Mouse (Mus musculus) liver, embryonic 16.5 days (tissue): ENCODE results near the gene Ube2j1. TPM values are rescaled to one million over a fixed set of nuclear protein-coding genes. Genes with fewer than 3 reads are reported as not detected.

ENCODE experiments used
- ATAC-seq: fragments of 200-750 bp; cut with Nextera tagmentation; 2 replicates; pipeline ENCODE4 v1.8.0; 2017; ENCODE audit warnings: low read depth, mild to moderate bottlenecking, moderate number of reproducible peaks, moderate library complexity
- H3K27ac ChIP-seq: fragments of 300-500 bp; sonication (generic); 2 replicates; pipeline ENCODE4 v1.5.1; 2014; ENCODE audit warnings: mild to moderate bottlenecking, low read length
- H3K27me3 ChIP-seq: fragments of 300-500 bp; sonication (generic); 2 replicates; pipeline ENCODE4 v1.6.1; 2014; ENCODE audit warnings: low read depth, low read length, mixed read lengths; ENCODE audit not compliant: control insufficient read depth, insufficient read depth
- H3K36me3 ChIP-seq: fragments of 300-500 bp; sonication (generic); 2 replicates; pipeline ENCODE4 v1.6.1; 2014; ENCODE audit warnings: mild to moderate bottlenecking; ENCODE audit not compliant: control insufficient read depth, insufficient read depth
- H3K4me1 ChIP-seq: fragments of 300-500 bp; sonication (generic); 2 replicates; pipeline ENCODE4 v1.6.1; 2014; ENCODE audit warnings: low read depth, low read length, mixed read lengths; ENCODE audit not compliant: control insufficient read depth
- H3K4me2 ChIP-seq: fragments of 300-500 bp; sonication (generic); 2 replicates; pipeline ENCODE4 v1.6.1; 2014; ENCODE audit warnings: low read depth, low read length, mixed read lengths
- H3K4me3 ChIP-seq: fragments of 300-500 bp; sonication (generic); 2 replicates; pipeline ENCODE4 v1.5.1; 2014; ENCODE audit warnings: low read depth, mild to moderate bottlenecking, low read length
- H3K9ac ChIP-seq: fragments of 300-500 bp; sonication (generic); 2 replicates; pipeline ENCODE4 v1.6.1; 2014; ENCODE audit warnings: low read depth, low read length
- H3K9me3 ChIP-seq: fragments of 300-500 bp; sonication (generic); replicated peaks from 2 replicates; pipeline ENCODE4 v1.6.1; 2016; ENCODE audit warnings: low read length; ENCODE audit not compliant: control insufficient read depth
- WGBS: fragments of 180-500 bp; shearing (Covaris S2); extraction: QIAGEN DNeasy Blood & Tissue Kit; methylation state at CpG from one replicate; pipeline ENCODE4 v1.1.7; 2014; ENCODE audit not compliant: insufficient replicate concordance; 5-methylcytosine and 5-hydroxymethylcytosine counted together
- polyA plus RNA-seq: library from polyadenylated mRNA; unstranded; fragments of >200 nt; fragmentation: Nextera tagmentation; extraction: Ambion mirVana; gene quantifications from 2 replicates; pipeline ENCODE4 v1.2.1, GENCODE M21; 2015

Gene Ube2j1
- polyA plus RNA-seq, 1 experiment from 2014 or later = 25.6 TPM

DNA sequence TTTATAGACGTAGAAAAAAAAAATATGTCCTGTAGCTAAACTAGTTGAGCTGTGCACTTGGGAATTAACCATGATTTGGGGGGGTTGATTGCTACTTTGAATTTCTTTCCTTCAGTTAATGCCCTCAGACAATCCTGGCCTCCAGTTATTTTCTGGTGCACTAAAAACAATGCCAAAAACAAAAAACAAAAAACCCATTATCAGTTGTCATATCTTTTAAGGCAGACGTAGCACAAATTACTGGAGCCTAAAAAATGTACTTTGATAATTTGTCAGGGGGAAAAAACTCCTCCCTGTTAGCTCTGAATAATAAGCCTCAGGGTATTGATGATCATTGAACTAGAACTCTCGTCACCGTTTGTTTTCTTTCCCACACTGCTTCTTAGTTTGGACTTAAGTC lies 829 bp downstream of the Ube2j1 start:
- Histone ChIP-seq H3K36me3 (no peaks in the 10 kb centered on the region; the same call in 1 of the 2 replicates), H3K9ac (peak overlapping the region; percentile 92), H3K4me2 (peak overlapping the region; percentile 94), H3K27ac (peak overlapping the region; percentile 91), H3K27me3 (no peaks in the 10 kb centered on the region), H3K4me1 (peaks cover 21% of the 10 kb centered on the region), H3K9me3 (no peaks in the 10 kb centered on the region; the same call in 1 of the 2 replicates), H3K4me3 (peak overlapping the region; percentile 81)
- ATAC-seq = no peak
- WGBS = 23% methylated on average over 4 of the region's 4 CpGs

DNA sequence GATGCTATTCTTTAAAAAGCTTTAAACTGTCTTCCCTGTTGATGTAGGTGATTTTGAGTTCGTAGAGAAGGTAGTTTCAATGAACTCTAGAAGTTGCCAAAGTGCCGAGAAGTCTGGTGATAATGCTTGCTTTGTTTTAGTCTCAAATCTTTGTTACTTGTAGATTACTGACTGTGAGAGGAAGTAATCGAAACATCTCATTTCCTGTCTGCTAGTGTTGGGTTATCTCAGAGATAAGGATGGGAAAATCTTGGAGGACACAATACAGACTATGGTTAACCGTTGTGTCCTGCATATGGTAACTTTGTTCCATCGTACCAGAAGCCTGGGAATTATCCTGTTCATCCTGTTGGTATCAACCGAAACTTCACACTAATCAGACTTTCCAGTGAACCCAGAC lies 2.3 kb downstream of the Ube2j1 start:
- Histone ChIP-seq H3K9ac (no peak overlapping the region), H3K27ac (no peak overlapping the region), H3K4me3 (no peak overlapping the region), H3K9me3 (no peaks in the 10 kb centered on the region; the same call in 1 of the 2 replicates), H3K27me3 (no peaks in the 10 kb centered on the region), H3K4me1 (peaks cover 21% of the 10 kb centered on the region), H3K4me2 (0 out of 2 replicates have a peak overlapping the region, but pooled peaks have one; percentile 17), H3K36me3 (peaks cover 2% of the 10 kb centered on the region)
- no peak for ATAC-seq
- 35% methylated on average over 6 of the region's 6 CpGs for WGBS

DNA sequence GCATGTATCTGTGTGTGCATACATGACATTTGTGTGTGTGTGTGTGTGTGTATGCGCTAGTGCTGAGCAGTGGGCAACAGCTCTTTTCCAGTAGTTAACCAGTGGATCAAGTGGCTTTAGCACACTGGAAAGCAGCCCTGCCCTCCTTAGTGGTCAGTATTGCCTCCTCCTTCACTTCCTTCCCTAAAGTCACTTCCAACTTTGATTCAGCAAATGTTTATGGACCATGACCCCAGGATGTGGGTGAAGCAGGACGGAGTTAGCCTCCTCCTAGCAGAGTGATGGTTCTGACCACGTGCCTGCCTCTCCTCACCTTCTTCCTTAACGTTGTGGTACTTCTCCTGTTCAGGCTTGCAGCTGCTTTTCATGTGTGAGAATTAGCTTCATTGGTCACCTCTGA lies 8.6 kb downstream of the Ube2j1 start:
- no peak overlapping the region for H3K4me2 ChIP-seq
- 66% methylated on average over 4 of the region's 4 CpGs for WGBS
- no peak overlapping the region for H3K4me3 ChIP-seq
- no peaks in the 10 kb centered on the region; the same call in 1 of the 2 replicates for H3K9me3 ChIP-seq
- no peak overlapping the region for H3K9ac ChIP-seq
- ATAC-seq = no peak
- peaks cover 27% of the 10 kb centered on the region for H3K36me3 ChIP-seq
- no peaks in the 10 kb centered on the region for H3K4me1 ChIP-seq
- H3K27me3 ChIP-seq = no peaks in the 10 kb centered on the region
- H3K27ac ChIP-seq = no peak overlapping the region

DNA sequence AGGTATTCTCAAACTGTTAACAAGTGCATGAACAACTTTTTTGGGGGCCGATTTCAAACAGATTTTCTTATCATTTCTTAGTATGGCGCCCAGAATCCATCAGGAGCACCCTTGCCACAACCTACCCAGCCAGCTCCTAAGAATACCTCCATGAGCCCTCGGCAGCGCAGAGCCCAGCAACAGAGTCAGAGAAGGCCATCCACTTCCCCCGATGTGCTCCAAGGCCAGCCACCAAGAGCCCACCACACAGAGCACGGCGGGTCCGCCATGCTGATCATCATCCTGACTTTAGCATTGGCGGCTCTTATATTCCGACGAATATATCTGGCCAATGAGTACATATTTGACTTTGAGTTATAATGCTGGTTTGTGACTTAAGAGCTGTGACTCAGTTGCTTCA lies 18.4 kb downstream of the Ube2j1 start:
- no peak for ATAC-seq
- Histone ChIP-seq H3K27ac (no peak overlapping the region), H3K9ac (no peak overlapping the region), H3K4me3 (no peak overlapping the region), H3K9me3 (no peaks in the 10 kb centered on the region), H3K4me1 (no peaks in the 10 kb centered on the region), H3K27me3 (no peaks in the 10 kb centered on the region), H3K36me3 (peaks cover 20% of the 10 kb centered on the region), H3K4me2 (no peak overlapping the region)
- WGBS = 83% methylated on average over 11 of the region's 11 CpGs

DNA sequence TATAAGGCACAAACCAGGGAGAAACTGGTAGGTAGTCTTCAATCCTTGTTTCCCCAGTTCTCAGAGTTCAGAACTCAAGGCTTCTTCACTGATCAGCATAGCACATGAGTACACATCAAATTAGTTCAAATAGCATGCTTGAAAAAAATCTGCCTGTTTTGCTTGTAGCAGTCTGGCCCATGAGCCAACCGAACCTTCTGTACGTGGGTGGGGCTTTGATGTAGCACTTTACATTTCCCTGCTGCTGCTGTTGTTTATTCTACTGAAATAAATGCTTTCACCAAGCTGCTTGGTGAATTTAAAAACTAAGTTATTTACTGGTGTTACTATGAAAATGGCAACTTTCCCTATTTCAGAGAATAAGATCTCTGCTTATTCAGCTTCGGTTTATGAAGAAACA lies 20.8 kb downstream of the Ube2j1 start:
- H3K36me3 ChIP-seq = peaks cover 8% of the 10 kb centered on the region
- H3K4me3 ChIP-seq = no peak overlapping the region
- no peaks in the 10 kb centered on the region for H3K9me3 ChIP-seq
- H3K27me3 ChIP-seq = no peaks in the 10 kb centered on the region
- whole genome bisulfite sequencing = 79% methylated on average over 3 of the region's 3 CpGs
- H3K27ac ChIP-seq = no peak overlapping the region
- H3K9ac ChIP-seq = no peak overlapping the region
- ATAC-seq = no peak
- no peak overlapping the region for H3K4me2 ChIP-seq
- no peaks in the 10 kb centered on the region for H3K4me1 ChIP-seq

DNA sequence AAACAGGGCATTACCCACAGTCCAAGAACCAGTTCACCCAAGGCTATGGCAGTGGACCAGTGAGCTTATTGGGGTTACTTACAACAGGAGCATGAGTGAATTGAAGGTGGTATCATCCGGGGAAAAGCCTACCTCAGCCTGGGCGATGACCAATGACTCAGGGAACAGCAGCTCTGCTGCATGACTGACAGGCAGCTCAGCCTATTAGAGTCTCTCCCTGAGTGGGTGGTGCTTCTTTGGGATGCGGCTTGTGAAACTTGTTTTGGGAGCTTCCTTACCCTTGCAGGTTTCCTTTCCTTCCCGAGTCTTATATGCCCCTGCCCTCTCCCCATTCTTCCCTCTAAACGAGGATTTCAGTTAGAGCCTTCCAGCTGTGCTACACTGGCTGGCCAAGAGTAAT lies 21.4 kb downstream of the Ube2j1 start:
- Histone ChIP-seq H3K36me3 (peaks cover 8% of the 10 kb centered on the region), H3K4me2 (no peak overlapping the region), H3K9me3 (no peaks in the 10 kb centered on the region), H3K4me3 (no peak overlapping the region), H3K27ac (no peak overlapping the region), H3K4me1 (no peaks in the 10 kb centered on the region), H3K27me3 (no peaks in the 10 kb centered on the region), H3K9ac (no peak overlapping the region)
- 80% methylated on average over 5 of the region's 5 CpGs for WGBS
- ATAC-seq = no peak

DNA sequence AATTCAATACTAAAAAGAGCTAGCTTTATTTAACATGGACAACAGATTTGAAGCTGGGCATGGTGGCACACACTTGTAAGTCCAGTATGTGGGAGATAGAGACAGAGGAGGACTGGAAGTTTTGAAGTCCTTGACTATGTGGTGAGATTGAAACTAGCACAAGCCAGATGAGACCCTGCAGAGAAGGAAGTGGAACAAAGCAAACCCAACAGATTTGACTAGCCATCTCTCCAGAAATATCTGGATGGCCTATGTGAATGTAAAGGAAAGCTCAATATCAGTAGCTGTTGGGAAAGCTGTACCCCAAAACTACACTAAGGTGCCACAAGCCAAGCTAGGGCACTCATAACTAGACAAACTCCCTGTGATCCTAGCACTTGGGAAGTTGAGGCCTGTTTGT lies 23.2 kb downstream of the Ube2j1 start:
- peaks cover 3% of the 10 kb centered on the region for H3K36me3 ChIP-seq
- no peak overlapping the region for H3K4me2 ChIP-seq
- no peak overlapping the region for H3K9ac ChIP-seq
- no peak overlapping the region for H3K27ac ChIP-seq
- H3K27me3 ChIP-seq = no peaks in the 10 kb centered on the region
- no peak overlapping the region for H3K4me3 ChIP-seq
- H3K9me3 ChIP-seq = no peaks in the 10 kb centered on the region
- ATAC-seq = no peak
- H3K4me1 ChIP-seq = no peaks in the 10 kb centered on the region

DNA sequence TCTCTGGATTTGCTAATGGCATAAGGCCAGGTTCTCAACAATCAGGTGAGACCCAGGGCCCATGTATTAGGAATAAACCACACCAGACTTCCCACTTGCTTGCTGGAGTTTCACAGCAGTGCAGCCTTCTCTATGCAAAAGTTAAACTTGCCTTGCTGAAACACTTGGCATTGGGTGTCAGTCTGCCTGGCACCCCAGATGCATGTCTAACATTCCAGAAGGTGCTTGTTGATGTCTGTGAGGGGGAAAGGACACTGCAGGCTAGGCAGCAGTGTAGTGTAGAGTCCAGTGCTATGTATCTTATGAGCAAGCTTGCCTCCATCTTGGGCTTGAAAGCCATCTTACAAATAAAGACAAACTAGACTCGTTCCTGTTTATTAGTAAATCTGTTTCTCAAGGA lies 25.1 kb downstream of the Ube2j1 start:
- H3K4me1 ChIP-seq = no peaks in the 10 kb centered on the region
- H3K27me3 ChIP-seq = no peaks in the 10 kb centered on the region
- H3K9ac ChIP-seq = no peak overlapping the region
- H3K27ac ChIP-seq = no peak overlapping the region
- no peak overlapping the region for H3K4me3 ChIP-seq
- H3K4me2 ChIP-seq = no peak overlapping the region
- no peak for ATAC-seq
- H3K36me3 ChIP-seq = no peaks in the 10 kb centered on the region; the same call in 1 of the 2 replicates
- WGBS = 48% methylated on average over 1 of the region's 1 CpGs
- no peaks in the 10 kb centered on the region for H3K9me3 ChIP-seq

DNA sequence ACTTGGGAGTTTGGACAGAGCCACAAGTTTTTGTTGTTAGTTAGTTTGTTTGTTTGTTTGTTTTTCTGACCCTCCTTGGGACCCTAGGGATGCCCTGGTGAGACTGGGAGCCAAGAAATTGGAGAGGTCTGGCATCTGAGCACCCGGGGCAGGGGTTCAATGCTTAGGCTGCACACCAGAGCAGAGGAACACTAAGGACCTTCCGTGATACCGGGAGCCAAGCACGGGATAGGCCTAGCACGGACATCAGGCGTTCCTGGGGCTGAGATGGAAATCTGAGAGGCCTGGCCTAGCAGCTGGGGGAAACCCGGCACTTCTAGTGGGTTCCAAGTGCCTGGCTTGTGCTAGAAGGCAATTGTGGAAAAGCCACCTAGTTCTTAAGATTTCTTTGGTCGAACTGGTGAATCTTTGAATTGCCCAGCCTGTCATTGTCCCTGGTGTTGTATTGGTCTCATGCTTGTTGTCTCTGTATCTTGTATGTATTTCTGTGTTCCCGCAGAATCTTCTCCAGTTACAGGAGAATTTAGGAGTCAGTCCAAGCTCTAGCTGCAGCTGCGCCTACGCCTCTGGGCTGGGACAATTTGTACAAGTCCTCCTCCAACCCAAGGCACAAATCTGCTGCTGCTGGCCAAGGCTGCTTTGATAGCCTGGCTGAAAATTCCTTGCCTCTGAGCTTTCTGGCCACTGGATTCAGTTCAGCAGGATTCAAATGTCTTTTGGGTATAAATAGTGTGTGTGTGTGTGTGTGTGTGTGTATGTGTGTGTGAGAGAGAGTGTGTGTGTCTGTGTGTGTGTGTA lies 26.9 kb downstream of the Ube2j1 start:
- ATAC-seq = no peak
- Histone ChIP-seq H3K9ac (no peak overlapping the region), H3K4me3 (no peak overlapping the region), H3K36me3 (no peaks in the 10 kb centered on the region), H3K27me3 (no peaks in the 10 kb centered on the region), H3K27ac (no peak overlapping the region), H3K4me1 (no peaks in the 10 kb centered on the region), H3K4me2 (no peak overlapping the region), H3K9me3 (no peaks in the 10 kb centered on the region)
- WGBS = 65% methylated on average over 11 of the region's 11 CpGs
